Mouse (Mus musculus) kidney, adult 2 months (tissue): Measurements from ENCODE around the gene Grk4. TPM values are rescaled to one million over a fixed set of nuclear protein-coding genes. Genes with fewer than 3 reads are reported as not detected.
A peak's percentile ranks its signal among the peaks of the same experiment; 100 is the strongest.
"Not testable (repeated sequence)": the region's sequence is repeated elsewhere in the genome, so short reads cannot be mapped to it uniquely, and the experiment has no call there.

ENCODE experiments used
- DNase-seq: peaks from one replicate; pipeline ENCODE4 v3.0.0; 2021
- H3K27ac ChIP-seq: fragments of 200-500 bp; 2 replicates; pipeline ENCODE4 v1.5.1; 2012; ENCODE audit warnings: low read depth, low read length, control low read depth, inconsistent platforms; ENCODE audit not compliant: insufficient read depth
- H3K27me3 ChIP-seq: fragments of 200-500 bp; replicated peaks from 2 replicates; pipeline ENCODE4 v1.6.1; 2012; ENCODE audit warnings: mild to moderate bottlenecking, moderate library complexity, low read length, inconsistent platforms; ENCODE audit not compliant: control insufficient read depth, insufficient read depth
- H3K36me3 ChIP-seq: fragments of 200-500 bp; 2 replicates; pipeline ENCODE4 v1.6.1; 2012; ENCODE audit warnings: mild to moderate bottlenecking, moderate library complexity, low read length, inconsistent platforms; ENCODE audit not compliant: control insufficient read depth, insufficient read depth
- H3K4me1 ChIP-seq: fragments of 200-500 bp; 2 replicates; pipeline ENCODE4 v1.6.1; 2011; ENCODE audit warnings: low read length; ENCODE audit not compliant: control insufficient read depth, insufficient read depth
- H3K4me3 ChIP-seq: fragments of 200-500 bp; 2 replicates; pipeline ENCODE4 v1.5.1; 2011; ENCODE audit warnings: mild to moderate bottlenecking, low read depth, low read length, control low read depth; ENCODE audit not compliant: insufficient read depth
- CTCF ChIP-seq: fragments of 200-500 bp; conservative IDR thresholded peaks from 2 replicates; pipeline ENCODE4 v1.5.1; 2011; ENCODE audit warnings: low read depth, mild to moderate bottlenecking, control low read depth, low read length, moderate library complexity, mixed read lengths; ENCODE audit not compliant: insufficient read depth, insufficient read length
- POLR2A ChIP-seq: fragments of 200-500 bp; IDR thresholded peaks from one replicate; pipeline ENCODE4 v1.6.1; 2011; ENCODE audit warnings: low read depth, low read length, control low read depth
- WGBS: fragments of 180-500 bp; shearing (Covaris S2); methylation state at CpG from one replicate; pipeline ENCODE4 v1.1.7; 2018; 5-methylcytosine and 5-hydroxymethylcytosine counted together
- polyA plus RNA-seq: library from polyadenylated mRNA; depleted of rRNA; stranded (reverse); fragments of >200 nt; gene quantifications from 2 replicates; pipeline ENCODE4 v1.2.3, GENCODE M21; 2012

The Grk4 gene
- polyA plus RNA-seq, 1 experiment: 0.84 TPM

GRCm38 (mm10) chr5:34695521-34695920 is 35.3 kb downstream of the Grk4 start:
- H3K4me1 ChIP-seq: no peaks in the 10 kb centered on the region
- 52% methylated on average over 5 of the region's 5 CpGs for WGBS
- H3K27me3 ChIP-seq: no peaks in the 10 kb centered on the region
- TF ChIP-seq CTCF (no peak), POLR2A (no peak)
- no peaks in the 10 kb centered on the region for H3K36me3 ChIP-seq
- H3K4me3 ChIP-seq: no peak overlapping the region
- H3K27ac ChIP-seq: no peak overlapping the region
- DNase-seq: no peak

- no peaks in the 10 kb centered on the region for H3K36me3 ChIP-seq
- WGBS: 59% methylated on average over 1 of the region's 1 CpGs
- TF ChIP-seq POLR2A (no peak), CTCF (no peak)
- H3K27ac ChIP-seq: no peak overlapping the region
- H3K4me3 ChIP-seq: no peak overlapping the region
- no peaks in the 10 kb centered on the region; the same call in 1 of the 2 replicates for H3K4me1 ChIP-seq
- DNase-seq: peak; percentile 71
- no peaks in the 10 kb centered on the region for H3K27me3 ChIP-seq
Observed at GRCm38 (mm10) chr5:34708436-34708835, 48.3 kb downstream of the Grk4 start.

- 21% methylated on average over 3 of the region's 3 CpGs for WGBS
- peak; percentile 55 for DNase-seq
Observed at GRCm38 (mm10) chr5:34714371-34714770, 54.2 kb downstream of the Grk4 start.

GRCm38 (mm10) chr5:34714816-34715215 is 54.6 kb downstream of the Grk4 start:
- 44% methylated on average over 5 of the region's 5 CpGs for WGBS
- peak; percentile 22 for DNase-seq
- no peak overlapping the region for H3K4me3 ChIP-seq
- H3K27me3 ChIP-seq: no peaks in the 10 kb centered on the region
- H3K27ac ChIP-seq: peak overlapping the region; percentile 60; the same call in 1 of the 2 replicates
- H3K36me3 ChIP-seq: no peaks in the 10 kb centered on the region
- H3K4me1 ChIP-seq: peaks cover 5% of the 10 kb centered on the region; the same call in 1 of the 2 replicates
- TF ChIP-seq POLR2A (no peak), CTCF (no peak)

More at GRCm38 (mm10) chr5:34714371-34714770, 54.2 kb downstream of the Grk4 start:
- H3K36me3 ChIP-seq, H3K27me3 ChIP-seq, H3K4me1 ChIP-seq, H3K27ac ChIP-seq, H3K4me3 ChIP-seq: not testable (repeated sequence)

- H3K4me1 ChIP-seq: no peaks in the 10 kb centered on the region
- no peaks in the 10 kb centered on the region for H3K36me3 ChIP-seq
- H3K27me3 ChIP-seq: no peaks in the 10 kb centered on the region
- no peak for DNase-seq
- H3K27ac ChIP-seq: no peak overlapping the region
- no peak for TF ChIP-seq POLR2A
- TF ChIP-seq CTCF: no peak
- no peak overlapping the region for H3K4me3 ChIP-seq
Observed at GRCm38 (mm10) chr5:34729141-34729540, 69.0 kb downstream of the Grk4 start.

- Histone ChIP-seq H3K4me3 (no peak overlapping the region), H3K27ac (no peak overlapping the region), H3K36me3 (no peaks in the 10 kb centered on the region), H3K27me3 (no peaks in the 10 kb centered on the region), H3K4me1 (no peaks in the 10 kb centered on the region)
- DNase-seq: no peak
- no peak for TF ChIP-seq POLR2A
- TF ChIP-seq CTCF: no peak
- WGBS: 61% methylated on average over 1 of the region's 1 CpGs
Observed at GRCm38 (mm10) chr5:34730255-34730654, 70.1 kb downstream of the Grk4 start.

- no peak for TF ChIP-seq POLR2A
- 0 out of 2 replicates have a peak, but pooled peaks have one; percentile 7 for TF ChIP-seq CTCF
- Histone ChIP-seq H3K4me3 (no peak overlapping the region), H3K4me1 (no peaks in the 10 kb centered on the region), H3K27me3 (no peaks in the 10 kb centered on the region), H3K36me3 (no peaks in the 10 kb centered on the region), H3K27ac (no peak overlapping the region)
- 61% methylated on average over 3 of the region's 3 CpGs for WGBS
- DNase-seq: no peak
Observed at GRCm38 (mm10) chr5:34751477-34751876, 91.3 kb downstream of the Grk4 start.

- Histone ChIP-seq H3K4me1 (no peaks in the 10 kb centered on the region; the same call in 1 of the 2 replicates), H3K27ac (no peak overlapping the region), H3K27me3 (no peaks in the 10 kb centered on the region), H3K36me3 (no peaks in the 10 kb centered on the region), H3K4me3 (no peak overlapping the region)
- TF ChIP-seq CTCF (no peak), POLR2A (no peak)
- 44% methylated on average over 1 of the region's 1 CpGs for WGBS
- no peak for DNase-seq
Observed at GRCm38 (mm10) chr5:34758762-34759161, 98.6 kb downstream of the Grk4 start.
